Mouse (Mus musculus): ENCODE measurements around the gene Ganc.

Gene Ganc

DNA sequence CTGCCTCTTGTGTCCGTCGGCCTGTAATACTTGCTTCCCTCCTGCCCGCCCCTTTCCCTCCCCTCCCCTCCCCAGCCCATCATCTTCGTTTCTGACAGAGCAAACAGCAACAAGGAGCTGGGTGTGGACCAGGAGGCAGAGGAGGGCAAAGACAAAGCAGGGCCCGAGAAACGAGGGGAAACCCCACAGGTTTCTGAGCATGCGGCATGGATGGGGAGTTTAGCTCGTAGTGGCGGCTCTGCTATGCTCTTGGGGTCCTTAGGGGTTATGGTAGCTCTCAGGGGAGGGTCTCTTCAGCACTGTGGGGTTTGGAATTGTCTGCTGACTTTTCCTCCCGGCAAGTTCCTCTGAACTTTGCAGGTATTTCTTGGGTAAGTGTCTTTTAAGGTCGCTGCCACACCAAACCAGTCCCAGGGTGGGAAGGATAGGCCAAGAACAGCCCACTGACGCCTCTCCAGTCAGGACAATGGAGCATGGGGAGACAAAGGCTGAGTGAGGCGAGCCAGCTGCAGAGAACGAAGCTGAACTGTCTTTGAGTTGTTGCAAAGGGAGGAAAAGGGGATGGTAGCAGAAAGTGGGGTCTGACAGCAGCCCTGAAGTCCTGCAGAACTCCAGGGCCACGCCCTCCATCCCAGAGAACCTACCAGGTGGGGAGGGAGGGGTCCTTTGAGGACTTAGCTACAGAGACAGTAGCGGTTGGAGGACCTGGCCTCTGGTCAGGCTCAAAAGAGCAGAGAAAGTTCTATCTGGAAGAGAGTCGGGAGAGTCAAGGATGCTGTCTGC is 97.6 kb downstream of the Ganc start:
- no peak for DNase-seq (ENCODE audit: low spot score in 2 of 2)

DNA sequence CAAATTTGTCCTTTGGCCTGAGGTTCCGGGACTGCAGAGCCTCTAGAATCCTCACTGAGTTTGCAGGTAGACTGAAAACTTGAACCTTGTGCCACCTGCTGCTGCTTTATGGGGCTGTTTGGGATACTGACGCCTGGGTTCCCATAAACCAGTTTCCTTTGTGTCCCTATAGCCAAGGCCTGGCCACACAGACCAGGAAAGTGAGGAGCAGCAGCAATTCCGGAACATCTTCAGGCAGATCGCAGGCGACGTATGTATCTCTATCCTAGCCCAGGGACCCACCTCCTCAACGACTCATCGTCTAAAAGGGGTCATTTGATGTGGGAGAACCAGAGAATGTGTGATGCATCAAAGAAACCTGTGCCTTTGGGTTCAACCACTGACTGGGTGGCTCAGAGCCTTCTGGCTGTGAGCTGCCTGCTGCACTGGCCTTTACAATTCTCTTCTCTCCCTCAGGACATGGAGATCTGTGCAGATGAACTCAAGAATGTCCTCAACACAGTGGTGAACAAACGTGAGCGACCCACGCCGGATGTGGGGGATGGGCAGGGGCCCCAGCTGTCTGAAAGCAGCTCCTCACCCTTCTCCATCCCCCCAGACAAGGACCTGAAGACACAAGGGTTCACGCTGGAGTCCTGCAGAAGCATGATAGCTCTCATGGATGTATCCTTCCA is 98.4 kb downstream of the Ganc start:
- DNase-seq (ENCODE audit: low spot score in 2 of 2): no peak

DNA sequence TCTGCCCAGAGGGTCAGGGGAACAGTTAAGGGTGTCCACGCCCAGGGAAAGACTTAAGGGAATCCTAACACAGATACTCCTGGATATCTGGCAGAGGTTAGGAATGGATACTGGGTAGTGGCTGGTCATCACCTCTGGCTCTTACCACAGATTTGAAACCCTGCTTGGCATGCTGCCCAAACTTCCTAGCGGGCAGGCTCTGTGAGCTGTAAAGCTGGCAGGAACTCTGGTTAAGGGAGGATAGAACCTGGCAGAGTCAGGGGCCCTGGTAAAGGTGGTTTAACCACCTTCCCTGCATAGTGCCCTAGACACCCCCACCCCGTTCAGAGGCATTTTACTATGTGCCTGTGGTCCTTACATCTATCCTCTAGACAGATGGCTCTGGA is 98.9 kb downstream of the Ganc start:
- no peak for DNase-seq (ENCODE audit: low spot score in 2 of 2)

DNA sequence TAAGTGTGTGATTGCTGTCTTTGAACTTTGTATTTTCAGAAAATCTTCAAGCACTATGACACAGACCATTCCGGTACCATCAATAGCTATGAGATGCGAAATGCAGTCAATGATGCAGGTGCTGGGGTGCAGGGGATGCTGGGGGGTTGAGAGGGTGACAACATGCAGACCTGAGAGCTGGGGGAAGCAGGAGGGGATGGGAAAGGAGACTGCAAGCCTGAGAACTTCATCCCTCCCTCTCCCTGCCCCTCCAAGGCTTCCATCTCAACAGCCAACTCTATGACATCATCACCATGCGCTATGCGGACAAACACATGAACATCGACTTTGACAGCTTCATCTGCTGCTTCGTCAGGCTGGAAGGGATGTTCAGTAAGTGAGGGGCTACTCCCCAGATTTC is 99.4 kb downstream of the Ganc start:
- no peak for DNase-seq (ENCODE audit: low spot score in 2 of 2)

DNA sequence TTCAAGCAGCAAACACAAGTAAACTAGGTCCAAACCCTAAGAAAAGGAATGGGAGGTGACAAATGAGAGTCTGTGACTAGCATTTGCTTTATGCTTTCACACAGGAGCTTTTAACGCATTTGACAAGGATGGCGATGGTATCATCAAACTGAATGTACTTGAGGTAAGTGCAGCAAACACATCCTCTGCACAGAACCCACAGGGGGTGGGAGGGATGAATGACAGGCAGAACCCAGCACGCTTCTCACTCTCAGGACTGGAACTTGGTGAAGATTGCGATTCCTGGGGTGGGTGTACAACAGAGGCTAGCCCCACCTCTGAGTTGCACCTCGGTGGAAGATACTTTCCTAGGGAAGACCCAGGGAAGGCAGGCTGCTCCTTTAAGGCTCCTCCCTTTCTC is 100.3 kb downstream of the Ganc start:
- no peak for DNase-seq (ENCODE audit: low spot score in 2 of 2)

All from right cerebral cortex, postnatal 36 days (tissue).